Mouse (Mus musculus) MEL (cell line): ENCODE data around the gene Arhgap40. TPM values are rescaled to one million over a fixed set of nuclear protein-coding genes. Genes with fewer than 3 reads are reported as not detected.

Experiments used
- DNase-seq: peaks from one replicate; pipeline ENCODE4 v3.0.0; 2011; ENCODE audit warnings: low read depth, low spot score
- H3K27ac ChIP-seq: 2 replicates; pipeline ENCODE4 v1.5.1; 2012; ENCODE audit warnings: low read depth, mild to moderate bottlenecking, control low read depth, low read length, moderate library complexity; ENCODE audit not compliant: control insufficient read depth
- H3K27me3 ChIP-seq, 2 experiments: fragments of 150-350 bp in 1 of 2; sonication (generic) in 1 of 2; 2 replicates each; pipeline ENCODE4 v1.6.1; 2012; ENCODE audit warnings: low read length in 2 of 2, mild to moderate bottlenecking in 2 of 2, improper control_type of control experiment in 1 of 2, moderate library complexity in 1 of 2; ENCODE audit not compliant: insufficient read depth in 2 of 2, control insufficient read depth in 1 of 2
- H3K36me3 ChIP-seq, 2 experiments: 2 replicates each; pipeline ENCODE4 v1.6.1; 2012 to 2014; ENCODE audit warnings: low read length in 2 of 2, improper control_type of control experiment in 1 of 2, inconsistent platforms in 1 of 2, mild to moderate bottlenecking in 1 of 2; ENCODE audit not compliant: insufficient read depth in 2 of 2, control insufficient read depth in 1 of 2
- H3K4me1 ChIP-seq, 2 experiments: fragments of 150-350 bp in 1 of 2; sonication (generic) in 1 of 2; 2 replicates each; pipeline ENCODE4 v1.6.1; 2012; ENCODE audit warnings: low read length in 2 of 2, improper control_type of control experiment in 1 of 2, mild to moderate bottlenecking in 1 of 2; ENCODE audit not compliant: insufficient read depth in 2 of 2, control insufficient read depth in 1 of 2
- H3K4me3 ChIP-seq, 2 experiments: fragments of 150-350 bp in 1 of 2; sonication (generic) in 1 of 2; 2 replicates each; pipeline ENCODE4 v1.5.1; 2012; ENCODE audit warnings: low read depth in 2 of 2, low read length in 2 of 2, mild to moderate bottlenecking in 2 of 2, moderate library complexity in 2 of 2, control low read depth in 1 of 2, improper control_type of control experiment in 1 of 2; ENCODE audit not compliant: control insufficient read depth in 1 of 2, insufficient read depth in 1 of 2
- H3K79me2 ChIP-seq: 2 replicates; pipeline ENCODE4 v1.6.1; 2012; ENCODE audit warnings: mild to moderate bottlenecking, low read length, moderate library complexity; ENCODE audit not compliant: control insufficient read depth, poor library complexity, insufficient read depth
- H3K9ac ChIP-seq: 2 replicates; pipeline ENCODE4 v1.6.1; 2012; ENCODE audit warnings: low read depth, mild to moderate bottlenecking, control low read depth, low read length, moderate library complexity; ENCODE audit not compliant: control insufficient read depth, poor library complexity, severe bottlenecking
- H3K9me3 ChIP-seq: fragments of 150-350 bp; sonication (generic); replicated peaks from 2 replicates; pipeline ENCODE4 v1.6.1; 2012; ENCODE audit warnings: mild to moderate bottlenecking, low read length, improper control_type of control experiment, moderate library complexity; ENCODE audit not compliant: insufficient read depth
- BHLHE40 ChIP-seq: IDR thresholded peaks from 2 replicates; pipeline ENCODE4 v1.6.1; 2012; ENCODE audit warnings: low read depth, mild to moderate bottlenecking, inconsistent platforms, low read length, improper control_type of control experiment, borderline replicate concordance
- CHD1 ChIP-seq: IDR thresholded peaks from 2 replicates; pipeline ENCODE4 v1.6.1; 2012; ENCODE audit warnings: low read depth, mild to moderate bottlenecking, inconsistent platforms, low read length, improper control_type of control experiment
- CHD2 ChIP-seq: IDR thresholded peaks from 2 replicates; pipeline ENCODE4 v1.6.1; 2011; ENCODE audit warnings: low read length, improper control_type of control experiment
- CTCF ChIP-seq, 3 experiments: IDR thresholded peaks in 2 of 3; conservative IDR thresholded peaks in 1 of 3; 2 replicates each; pipeline ENCODE4 v1.5.1; 2011 to 2012; ENCODE audit warnings: low read length in 3 of 3, low read depth in 2 of 3, mild to moderate bottlenecking in 2 of 3, improper control_type of control experiment in 1 of 3, inconsistent platforms in 1 of 3, mixed read lengths in 1 of 3, moderate library complexity in 1 of 3; ENCODE audit not compliant: control insufficient read depth in 1 of 3, insufficient read depth in 1 of 3, poor library complexity in 1 of 3, severe bottlenecking in 1 of 3
- E2F4 ChIP-seq: IDR thresholded peaks from 2 replicates; pipeline ENCODE4 v1.6.1; 2011; ENCODE audit warnings: low read depth, low read length, improper control_type of control experiment, borderline replicate concordance
- EP300 ChIP-seq, 2 experiments: IDR thresholded peaks; 2 replicates each; pipeline ENCODE4 v1.6.1; 2011; ENCODE audit warnings: improper control_type of control experiment in 2 of 2, low read length in 2 of 2, low read depth in 1 of 2, mild to moderate bottlenecking in 1 of 2
- ETS1 ChIP-seq: IDR thresholded peaks from 2 replicates; pipeline ENCODE4 v1.6.1; 2012; ENCODE audit warnings: low read depth, mild to moderate bottlenecking, inconsistent platforms, low read length, improper control_type of control experiment, moderate library complexity
- GABPA ChIP-seq: IDR thresholded peaks from 2 replicates; pipeline ENCODE4 v1.6.1; 2012; ENCODE audit warnings: low read depth, mild to moderate bottlenecking, inconsistent platforms, low read length, improper control_type of control experiment, moderate library complexity
- GATA1 ChIP-seq: IDR thresholded peaks from 2 replicates; pipeline ENCODE4 v1.6.1; 2011; ENCODE audit warnings: low read depth, low read length, improper control_type of control experiment
- MAX ChIP-seq: IDR thresholded peaks from 2 replicates; pipeline ENCODE4 v1.6.1; 2011; ENCODE audit warnings: low read length, improper control_type of control experiment
- MEF2A ChIP-seq: IDR thresholded peaks from 2 replicates; pipeline ENCODE4 v1.6.1; 2014; ENCODE audit warnings: low read depth, mild to moderate bottlenecking, inconsistent platforms, low read length, improper control_type of control experiment; ENCODE audit not compliant: poor library complexity, insufficient replicate concordance, severe bottlenecking; ENCODE audit errors: extremely low read depth
- MYC ChIP-seq: IDR thresholded peaks from 2 replicates; pipeline ENCODE4 v1.6.1; 2011; ENCODE audit warnings: low read depth, mild to moderate bottlenecking, low read length, improper control_type of control experiment, moderate library complexity
- POLR2A ChIP-seq, 2 experiments: IDR thresholded peaks; 2 replicates each; pipeline ENCODE4 v1.6.1; 2011 to 2012; ENCODE audit warnings: low read length in 2 of 2, mild to moderate bottlenecking in 2 of 2, control low read depth in 1 of 2, improper control_type of control experiment in 1 of 2, low read depth in 1 of 2, moderate library complexity in 1 of 2; ENCODE audit not compliant: control insufficient read depth in 1 of 2, insufficient read depth in 1 of 2, poor library complexity in 1 of 2
- RAD21 ChIP-seq: IDR thresholded peaks from 2 replicates; pipeline ENCODE4 v1.6.1; 2011; ENCODE audit warnings: mild to moderate bottlenecking, low read depth, low read length, improper control_type of control experiment
- RCOR1 ChIP-seq: IDR thresholded peaks from 2 replicates; pipeline ENCODE4 v1.6.1; 2012; ENCODE audit warnings: low read depth, mild to moderate bottlenecking, inconsistent platforms, low read length, improper control_type of control experiment
- SIN3A ChIP-seq: IDR thresholded peaks from 2 replicates; pipeline ENCODE4 v1.6.1; 2012; ENCODE audit warnings: low read length, improper control_type of control experiment, inconsistent platforms
- UBTF ChIP-seq: IDR thresholded peaks from 2 replicates; pipeline ENCODE4 v1.6.1; 2012; ENCODE audit warnings: low read depth, mild to moderate bottlenecking, inconsistent platforms, low read length, improper control_type of control experiment, moderate library complexity, borderline replicate concordance; ENCODE audit not compliant: insufficient read depth
- USF1 ChIP-seq: IDR thresholded peaks from 2 replicates; pipeline ENCODE4 v1.6.1; 2014; ENCODE audit warnings: low read depth, mild to moderate bottlenecking, inconsistent platforms, low read length, improper control_type of control experiment, moderate library complexity
- ZNF384 ChIP-seq: IDR thresholded peaks from 2 replicates; pipeline ENCODE4 v1.6.1; 2012; ENCODE audit warnings: low read depth, mild to moderate bottlenecking, inconsistent platforms, low read length, improper control_type of control experiment
- polyA plus RNA-seq, 2 experiments: library from polyadenylated mRNA; stranded (reverse) in 1 of 2; unstranded in 1 of 2; fragments of >175 nt in 1 of 2; fragments of >200 nt in 1 of 2; gene quantifications; 2 replicates each; pipeline versions ENCODE4 v1.2.1 to v1.2.4; 2012; ENCODE audit warnings: low replicate concordance in 2 of 2, low read depth in 1 of 2; ENCODE audit not compliant: insufficient read length in 2 of 2, insufficient read depth in 1 of 2, missing spikeins in 1 of 2
- total RNA-seq: library from RNA; depleted of rRNA; stranded (reverse); fragments of 300-350 nt; gene quantifications from 2 replicates; pipeline ENCODE4 v1.2.3, GENCODE M21; 2012

Gene Arhgap40
- total and polyA plus RNA-seq, 3 experiments: not detected

GRCm38 (mm10) chr2:158556225-158556624 is 43.6 kb downstream of the Arhgap40 start:
- H3K27ac ChIP-seq: no peak overlapping the region
- no peaks in the 10 kb centered on the region for H3K9me3 ChIP-seq
- TF ChIP-seq ZNF384 (no peak), RAD21 (peak; percentile 30), CTCF (IDR thresholded peaks at IDR 0.05 in 2 of 3, conservative IDR thresholded peaks at IDR 0.05 in 1 of 3; ENCODE audit: control insufficient read depth in 1 of 3, insufficient read depth in 1 of 3, low read depth in 2 of 3, low read length in 3 of 3, poor library complexity in 1 of 3, severe bottlenecking in 1 of 3) (peak; percentile 57 to 63 (median 61)), BHLHE40 (no peak), ETS1 (no peak)
- no peaks in the 10 kb centered on the region for H3K36me3 ChIP-seq
- DNase-seq: peak; percentile 55
- H3K27me3 ChIP-seq: no peaks in the 10 kb centered on the region
- no peak overlapping the region for H3K4me3 ChIP-seq
- H3K9ac ChIP-seq: no peak overlapping the region
- H3K79me2 ChIP-seq: no peaks in the 10 kb centered on the region
- peaks cover 0 to under 1% of the 10 kb centered on the region in 2 experiments; a peak in 1 of 4 replicates for H3K4me1 ChIP-seq

DNA sequence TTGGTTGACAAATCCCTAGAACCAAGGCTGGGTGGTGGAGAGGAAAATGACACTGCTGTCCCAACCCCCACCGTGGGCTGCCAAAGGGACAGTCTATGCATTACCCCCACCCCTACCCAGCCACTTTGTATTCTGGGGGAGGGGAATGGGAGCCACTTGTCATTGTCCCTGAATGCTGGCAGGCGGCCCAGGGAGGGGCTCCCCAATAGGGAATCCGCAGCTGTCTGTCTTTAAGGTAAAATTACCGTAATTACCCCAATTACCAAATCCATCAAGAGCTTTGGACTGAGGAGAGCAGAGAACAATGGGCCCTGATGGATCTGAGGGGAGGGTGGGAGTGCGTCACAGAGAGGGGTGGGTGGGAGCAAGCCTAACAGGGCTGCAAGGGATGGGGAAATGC is 44.2 kb downstream of the Arhgap40 start:
- no peaks in the 10 kb centered on the region for H3K79me2 ChIP-seq
- no peaks in the 10 kb centered on the region for H3K9me3 ChIP-seq
- DNase-seq: no peak
- no peak overlapping the region for H3K9ac ChIP-seq
- no peaks in the 10 kb centered on the region for H3K27me3 ChIP-seq
- H3K36me3 ChIP-seq: no peaks in the 10 kb centered on the region
- peaks cover 0 to 3% of the 10 kb centered on the region in 2 experiments; a peak in 1 of 4 replicates for H3K4me1 ChIP-seq
- H3K27ac ChIP-seq: no peak overlapping the region
- TF ChIP-seq GABPA: no peak
- TF ChIP-seq MYC: no peak
- TF ChIP-seq EP300 (IDR thresholded peaks at IDR 0.05; ENCODE audit: low read depth in 1 of 2, low read length in 2 of 2): no peak
- no peak for TF ChIP-seq POLR2A (IDR thresholded peaks at IDR 0.05; ENCODE audit: control insufficient read depth in 1 of 2, insufficient read depth in 1 of 2, low read depth in 1 of 2, low read length in 2 of 2, poor library complexity in 1 of 2)
- TF ChIP-seq CTCF (IDR thresholded peaks at IDR 0.05 in 2 of 3, conservative IDR thresholded peaks at IDR 0.05 in 1 of 3; ENCODE audit: control insufficient read depth in 1 of 3, insufficient read depth in 1 of 3, low read depth in 2 of 3, low read length in 3 of 3, poor library complexity in 1 of 3, severe bottlenecking in 1 of 3): no peak
- no peak for TF ChIP-seq MEF2A
- no peak for TF ChIP-seq UBTF
- TF ChIP-seq E2F4: no peak
- TF ChIP-seq CHD2: no peak
- no peak for TF ChIP-seq MAX
- no peak for TF ChIP-seq SIN3A
- no peak for TF ChIP-seq GATA1
- no peak for TF ChIP-seq USF1
- no peak for TF ChIP-seq CHD1
- no peak for TF ChIP-seq RCOR1
- TF ChIP-seq, all 39 proteins: peak for 0
- no peak overlapping the region for H3K4me3 ChIP-seq
